Mouse (Mus musculus): Measurements from ENCODE around the gene Clcn5. TPM values are rescaled to one million over a fixed set of nuclear protein-coding genes. Genes with fewer than 3 reads are reported as not detected.

Clcn5 gene
- total and polyA plus RNA-seq, 3 experiments: 0.68 to 3.7 (median 2.9) TPM

- intact Hi-C loops (cut with DNase I): loop anchor here (10.0 kb wide), 1 partner anchor 126 kb away; the partner anchor contains the start of gene Clcn5
- no peaks in the 10 kb centered on the region for H3K27me3 ChIP-seq (ENCODE audit: control insufficient read depth, insufficient read depth, low read length)
- WGBS: 20% methylated on average over 17 of the region's 17 CpGs
- H3K36me3 ChIP-seq (ENCODE audit: control insufficient read depth, insufficient read depth, low read length): no peaks in the 10 kb centered on the region
- peak overlapping the region; percentile 47 for H3K4me3 ChIP-seq
- no peak overlapping the region for H3K27ac ChIP-seq
- no peaks in the 10 kb centered on the region for H3K79me2 ChIP-seq (replicated peaks; ENCODE audit: control insufficient read depth, insufficient read depth, low read length)
- DNase-seq: peak; percentile 13 to 35
- no peak for TF ChIP-seq POLR2A (IDR thresholded peaks at IDR 0.05; ENCODE audit: insufficient read depth, low read depth, low read length)
- no peak for TF ChIP-seq CTCF (IDR thresholded peaks at IDR 0.05)
- TF ChIP-seq EP300 (IDR thresholded peaks at IDR 0.05; ENCODE audit: insufficient read depth, low read depth, low read length): no peak
- H3K4me1 ChIP-seq (ENCODE audit: control insufficient read depth, insufficient read depth, low read length): no peaks in the 10 kb centered on the region
- 0 out of 2 replicates have a peak overlapping the region, but pooled peaks have one; percentile 8 for H3K9ac ChIP-seq (ENCODE audit: low read depth, low read length)
Observed at GRCm38 (mm10) chrX:7188311-7188807, 130.8 kb downstream of the Clcn5 start.

- Histone ChIP-seq H3K9ac (ENCODE audit: low read depth, low read length) (no peak overlapping the region), H3K79me2 (replicated peaks; ENCODE audit: control insufficient read depth, insufficient read depth, low read length) (no peaks in the 10 kb centered on the region), H3K27ac (no peak overlapping the region), H3K27me3 (ENCODE audit: control insufficient read depth, insufficient read depth, low read length) (no peaks in the 10 kb centered on the region), H3K4me1 (ENCODE audit: control insufficient read depth, insufficient read depth, low read length) (no peaks in the 10 kb centered on the region), H3K36me3 (ENCODE audit: control insufficient read depth, insufficient read depth, low read length) (no peaks in the 10 kb centered on the region), H3K4me3 (peak overlapping the region; percentile 47)
- no peak for DNase-seq
- 43% methylated on average over 10 of the region's 10 CpGs for WGBS
- intact Hi-C loops (cut with DNase I): loop anchor here (10.0 kb wide), 1 partner anchor 127 kb away; the partner anchor contains the start of gene Clcn5
- TF ChIP-seq POLR2A (IDR thresholded peaks at IDR 0.05; ENCODE audit: insufficient read depth, low read depth, low read length) (no peak), CTCF (IDR thresholded peaks at IDR 0.05) (no peak), EP300 (IDR thresholded peaks at IDR 0.05; ENCODE audit: insufficient read depth, low read depth, low read length) (no peak)
Observed at GRCm38 (mm10) chrX:7187455-7188310, 131.5 kb downstream of the Clcn5 start.

- Histone ChIP-seq H3K79me2 (replicated peaks; ENCODE audit: control insufficient read depth, insufficient read depth, low read length) (no peaks in the 10 kb centered on the region), H3K27ac (no peak overlapping the region), H3K4me1 (ENCODE audit: control insufficient read depth, insufficient read depth, low read length) (no peaks in the 10 kb centered on the region; the same call in 1 of the 2 replicates), H3K27me3 (ENCODE audit: control insufficient read depth, insufficient read depth, low read length) (no peaks in the 10 kb centered on the region), H3K36me3 (ENCODE audit: control insufficient read depth, insufficient read depth, low read length) (no peaks in the 10 kb centered on the region), H3K4me3 (no peak overlapping the region), H3K9ac (ENCODE audit: low read depth, low read length) (no peak overlapping the region)
- DNase-seq: peak in 1 of 2 experiments; percentile 6
- TF ChIP-seq CTCF (IDR thresholded peaks at IDR 0.05): no peak
- no peak for TF ChIP-seq EP300 (IDR thresholded peaks at IDR 0.05; ENCODE audit: insufficient read depth, low read depth, low read length)
- TF ChIP-seq POLR2A (IDR thresholded peaks at IDR 0.05; ENCODE audit: insufficient read depth, low read depth, low read length): no peak
- 88% methylated on average over 5 of the region's 5 CpGs for WGBS
- intact Hi-C loops (cut with DNase I): no loop called here
Observed at GRCm38 (mm10) chrX:7170156-7170555, 149.0 kb downstream of the Clcn5 start.

- Histone ChIP-seq H3K4me3 (no peak overlapping the region), H3K36me3 (ENCODE audit: control insufficient read depth, insufficient read depth, low read length) (no peaks in the 10 kb centered on the region), H3K27ac (no peak overlapping the region), H3K4me1 (ENCODE audit: control insufficient read depth, insufficient read depth, low read length) (no peaks in the 10 kb centered on the region; the same call in 1 of the 2 replicates), H3K79me2 (replicated peaks; ENCODE audit: control insufficient read depth, insufficient read depth, low read length) (no peaks in the 10 kb centered on the region), H3K9ac (ENCODE audit: low read depth, low read length) (no peak overlapping the region), H3K27me3 (ENCODE audit: control insufficient read depth, insufficient read depth, low read length) (no peaks in the 10 kb centered on the region)
- no peak for DNase-seq
- intact Hi-C loops (cut with DNase I): no loop called here
- TF ChIP-seq EP300 (IDR thresholded peaks at IDR 0.05; ENCODE audit: insufficient read depth, low read depth, low read length) (no peak), CTCF (IDR thresholded peaks at IDR 0.05) (no peak), POLR2A (IDR thresholded peaks at IDR 0.05; ENCODE audit: insufficient read depth, low read depth, low read length) (no peak)
- 57% methylated on average over 5 of the region's 5 CpGs for WGBS
Observed at GRCm38 (mm10) chrX:7168799-7169198, 150.4 kb downstream of the Clcn5 start.

- Histone ChIP-seq H3K27me3 (ENCODE audit: control insufficient read depth, insufficient read depth, low read length) (no peaks in the 10 kb centered on the region), H3K79me2 (replicated peaks; ENCODE audit: control insufficient read depth, insufficient read depth, low read length) (no peaks in the 10 kb centered on the region), H3K9ac (ENCODE audit: low read depth, low read length) (no peak overlapping the region), H3K4me1 (ENCODE audit: control insufficient read depth, insufficient read depth, low read length) (no peaks in the 10 kb centered on the region), H3K27ac (no peak overlapping the region), H3K36me3 (ENCODE audit: control insufficient read depth, insufficient read depth, low read length) (no peaks in the 10 kb centered on the region), H3K4me3 (no peak overlapping the region)
- intact Hi-C loops (cut with DNase I): no loop called here
- WGBS: 91% methylated on average over 3 of the region's 3 CpGs
- no peak for DNase-seq
- TF ChIP-seq EP300 (IDR thresholded peaks at IDR 0.05; ENCODE audit: insufficient read depth, low read depth, low read length): no peak
- TF ChIP-seq POLR2A (IDR thresholded peaks at IDR 0.05; ENCODE audit: insufficient read depth, low read depth, low read length): no peak
- no peak for TF ChIP-seq CTCF (IDR thresholded peaks at IDR 0.05)
Observed at GRCm38 (mm10) chrX:7157976-7158375, 161.2 kb downstream of the Clcn5 start.
